Mouse (Mus musculus) midbrain, embryonic 10.5 days (tissue): ENCODE measurements around the gene Tmprss6. TPM values are rescaled to one million over a fixed set of nuclear protein-coding genes. Genes with fewer than 3 reads are reported as not detected.
A peak's percentile ranks its signal among the peaks of the same experiment; 100 is the strongest.

Source experiments
- DNase-seq: peaks from one replicate; pipeline ENCODE4 v3.0.0-alpha.2; 2017; ENCODE audit warnings: low spot score
- H3K27ac ChIP-seq: fragments of 300-500 bp; sonication (generic); replicated peaks from 2 replicates; pipeline ENCODE4 v1.5.1; 2016; ENCODE audit warnings: mild to moderate bottlenecking
- H3K27me3 ChIP-seq: fragments of 300-500 bp; sonication (generic); 2 replicates; pipeline ENCODE4 v1.6.1; 2016; ENCODE audit warnings: low read depth, mild to moderate bottlenecking; ENCODE audit not compliant: poor library complexity, severe bottlenecking
- H3K36me3 ChIP-seq: fragments of 300-500 bp; sonication (generic); 2 replicates; pipeline ENCODE4 v1.6.1; 2016; ENCODE audit warnings: mild to moderate bottlenecking, moderate library complexity
- H3K4me1 ChIP-seq: fragments of 300-500 bp; sonication (generic); 2 replicates; pipeline ENCODE4 v1.6.1; 2016
- H3K4me3 ChIP-seq: fragments of 300-500 bp; sonication (generic); 2 replicates; pipeline ENCODE4 v1.5.1; 2016; ENCODE audit warnings: mild to moderate bottlenecking, moderate library complexity
- H3K9me3 ChIP-seq: fragments of 300-500 bp; sonication (generic); replicated peaks from 2 replicates; pipeline ENCODE4 v1.6.1; 2016; ENCODE audit warnings: mild to moderate bottlenecking
- WGBS: fragments of 180-500 bp; shearing (Covaris S2); methylation state at CpG from one replicate; pipeline ENCODE4 v1.1.7; 2016; 5-methylcytosine and 5-hydroxymethylcytosine counted together
- polyA plus RNA-seq: library from polyadenylated mRNA; unstranded; fragments of >200 nt; fragmentation: Nextera tagmentation; extraction: Ambion mirVana; gene quantifications from 2 replicates; pipeline ENCODE4 v1.2.1, GENCODE M21; 2016

The Tmprss6 gene
- polyA plus RNA-seq, 1 experiment from 2014 or later = 0.52 TPM

- Histone ChIP-seq H3K9me3 (no peaks in the 10 kb centered on the region), H3K4me1 (peaks cover 30% of the 10 kb centered on the region), H3K27me3 (peaks cover 28% of the 10 kb centered on the region), H3K27ac (no peak overlapping the region), H3K4me3 (no peak overlapping the region), H3K36me3 (no peaks in the 10 kb centered on the region)
- DNase-seq = no peak
- WGBS = 30% methylated on average over 11 of the region's 11 CpGs
Measured at GRCm38 (mm10) chr15:78424507-78424906, 43.9 kb downstream of the Tmprss6 start.

DNA sequence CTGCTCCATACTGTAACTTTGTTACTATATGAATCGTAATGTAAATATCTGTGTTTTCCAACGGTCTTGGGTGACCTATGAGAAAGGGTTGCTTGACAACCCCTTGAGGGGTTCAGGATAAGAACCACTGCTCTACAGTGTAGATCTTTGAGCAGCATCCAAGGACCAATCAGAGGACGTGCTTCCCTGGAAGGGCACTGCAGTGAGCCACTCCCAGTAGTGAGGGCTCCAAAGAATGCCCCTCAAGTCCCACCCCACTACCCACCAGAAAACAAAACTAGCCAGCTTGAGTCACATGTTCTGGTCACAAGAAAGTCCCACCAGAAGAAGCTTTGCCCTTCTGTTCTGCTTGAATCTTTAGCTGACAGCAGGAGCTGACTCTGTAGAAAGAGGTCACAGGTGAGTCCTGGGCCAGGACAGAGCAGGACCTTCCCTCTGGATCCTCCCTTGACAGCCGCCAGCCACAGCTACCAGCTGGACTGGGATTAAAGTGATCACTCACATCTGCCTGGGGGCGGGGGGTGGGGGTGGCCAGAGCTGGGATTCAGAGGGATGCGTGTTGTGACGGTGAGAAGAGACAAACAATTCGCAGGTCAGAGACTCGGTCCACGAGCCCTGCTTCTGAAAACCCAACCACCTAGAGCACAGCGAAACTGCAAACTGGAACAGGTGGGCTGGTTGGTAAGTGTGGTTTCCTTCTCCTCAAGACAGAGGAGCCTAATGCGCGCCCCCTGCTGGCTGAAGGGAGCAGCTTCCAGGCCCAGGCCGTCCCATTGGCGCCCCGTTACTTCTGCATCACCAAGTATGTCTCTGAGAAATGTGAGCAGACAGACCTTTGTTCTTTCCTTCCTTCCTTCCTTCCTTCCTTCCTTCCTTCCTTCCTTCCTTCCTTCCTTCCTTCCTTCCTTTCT is 46.1 kb downstream of the Tmprss6 start:
- Histone ChIP-seq H3K4me1 (peaks cover 17% of the 10 kb centered on the region), H3K27ac (no peak overlapping the region; the same call in 1 of the 2 replicates), H3K4me3 (no peak overlapping the region), H3K36me3 (no peaks in the 10 kb centered on the region), H3K9me3 (no peaks in the 10 kb centered on the region), H3K27me3 (peaks cover 28% of the 10 kb centered on the region)
- 17% methylated on average over 16 of the region's 16 CpGs for WGBS
- DNase-seq = peak; percentile 83

- WGBS = 89% methylated on average over 13 of the region's 13 CpGs
- peaks cover 28% of the 10 kb centered on the region for H3K27me3 ChIP-seq
- no peaks in the 10 kb centered on the region for H3K9me3 ChIP-seq
- no peak for DNase-seq
- no peaks in the 10 kb centered on the region for H3K36me3 ChIP-seq
- peaks cover 27% of the 10 kb centered on the region for H3K4me1 ChIP-seq
- H3K27ac ChIP-seq = no peak overlapping the region
- H3K4me3 ChIP-seq = no peak overlapping the region
Measured at GRCm38 (mm10) chr15:78420395-78420794, 48.0 kb downstream of the Tmprss6 start.

- DNase-seq = no peak
- 7% methylated on average over 4 of the region's 4 CpGs for WGBS
- no peak overlapping the region for H3K4me3 ChIP-seq
- peaks cover 24% of the 10 kb centered on the region for H3K4me1 ChIP-seq
- H3K9me3 ChIP-seq = no peaks in the 10 kb centered on the region
- peaks cover 5% of the 10 kb centered on the region; the same call in 1 of the 2 replicates for H3K36me3 ChIP-seq
- peaks cover 14% of the 10 kb centered on the region for H3K27me3 ChIP-seq
- peak overlapping the region; percentile 35 for H3K27ac ChIP-seq
Measured at GRCm38 (mm10) chr15:78416937-78417336, 51.5 kb downstream of the Tmprss6 start.

DNA sequence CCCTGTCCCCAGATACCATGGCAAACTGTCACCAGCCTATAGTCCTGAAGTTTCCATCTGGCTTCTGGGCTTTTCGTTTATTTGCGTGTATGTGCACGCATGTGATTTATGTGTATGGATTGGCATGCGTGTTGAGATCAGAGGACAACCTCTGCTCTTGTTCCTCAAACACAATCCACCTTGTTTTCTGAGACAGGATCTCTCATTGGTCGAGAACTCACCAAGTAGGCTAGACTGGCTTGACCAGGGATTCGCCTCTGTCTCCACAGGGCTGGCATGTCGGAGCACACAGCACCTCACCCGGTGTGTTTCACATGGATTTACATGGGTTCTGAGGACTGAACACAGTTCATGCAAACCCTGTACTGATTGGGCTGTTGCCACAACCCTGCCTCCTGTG is 54.3 kb downstream of the Tmprss6 start:
- H3K27me3 ChIP-seq = peaks cover 37% of the 10 kb centered on the region
- WGBS = 89% methylated on average over 8 of the region's 8 CpGs
- peaks cover 8% of the 10 kb centered on the region; the same call in 1 of the 2 replicates for H3K36me3 ChIP-seq
- no peak overlapping the region for H3K27ac ChIP-seq
- H3K4me1 ChIP-seq = peaks cover 41% of the 10 kb centered on the region
- no peaks in the 10 kb centered on the region for H3K9me3 ChIP-seq
- no peak for DNase-seq
- no peak overlapping the region for H3K4me3 ChIP-seq

DNA sequence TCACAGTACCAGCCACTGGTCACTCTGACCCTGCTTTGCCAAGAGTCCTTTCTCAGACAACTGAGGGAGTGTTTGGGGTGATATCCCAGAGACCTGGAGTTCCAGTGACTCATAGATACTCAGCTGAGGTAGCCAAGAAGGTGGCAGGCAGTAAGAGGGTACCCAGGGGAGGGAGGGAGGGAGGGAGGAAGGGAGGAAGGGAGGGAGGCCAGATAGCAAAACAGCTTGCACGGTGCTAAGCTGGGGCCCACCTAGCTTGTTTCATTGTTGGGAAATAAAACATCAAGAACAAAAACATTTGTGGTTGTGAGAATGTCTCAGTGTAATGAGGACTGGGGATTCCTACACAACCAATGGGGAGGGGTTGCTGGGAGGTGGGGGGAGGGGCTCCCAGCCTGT is 54.7 kb downstream of the Tmprss6 start:
- Histone ChIP-seq H3K27ac (peak overlapping the region; percentile 50), H3K9me3 (no peaks in the 10 kb centered on the region), H3K27me3 (peaks cover 42% of the 10 kb centered on the region), H3K4me1 (peaks cover 44% of the 10 kb centered on the region), H3K36me3 (peaks cover 8% of the 10 kb centered on the region; the same call in 1 of the 2 replicates), H3K4me3 (no peak overlapping the region)
- no peak for DNase-seq
- 63% methylated on average over 1 of the region's 1 CpGs for WGBS

- WGBS = 92% methylated on average over 14 of the region's 14 CpGs
- no peak overlapping the region for H3K4me3 ChIP-seq
- H3K27me3 ChIP-seq = peaks cover 47% of the 10 kb centered on the region
- H3K4me1 ChIP-seq = peaks cover 49% of the 10 kb centered on the region
- H3K9me3 ChIP-seq = no peaks in the 10 kb centered on the region
- peaks cover 8% of the 10 kb centered on the region; the same call in 1 of the 2 replicates for H3K36me3 ChIP-seq
- peak overlapping the region; percentile 53 for H3K27ac ChIP-seq
- DNase-seq = no peak
Measured at GRCm38 (mm10) chr15:78413083-78413718, 55.2 kb downstream of the Tmprss6 start.

DNA sequence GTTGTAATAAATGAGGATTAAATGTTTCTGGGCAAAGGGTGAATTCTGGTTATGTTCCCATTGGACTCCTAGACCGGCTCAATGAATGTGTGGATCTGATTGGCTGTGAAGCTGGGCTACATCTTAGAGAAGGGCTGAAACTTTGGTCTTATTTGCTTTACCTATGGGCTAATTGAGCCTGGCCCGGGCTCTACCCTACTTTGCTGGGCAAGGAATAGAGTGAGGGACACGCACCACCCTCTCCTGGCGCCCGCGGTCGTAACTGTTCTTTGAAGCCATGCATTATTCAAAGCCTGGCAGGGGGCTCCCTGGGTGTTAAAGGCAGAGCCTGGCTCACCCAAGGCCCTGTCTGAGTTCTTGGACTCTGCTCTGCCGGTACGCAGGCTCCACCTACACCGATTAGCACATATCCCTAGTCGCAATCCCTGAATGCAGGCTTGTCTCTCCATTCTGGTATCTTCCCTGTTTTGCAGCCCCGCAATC is 58.8 kb downstream of the Tmprss6 start:
- 9% methylated on average over 12 of the region's 12 CpGs for WGBS

GRCm38 (mm10) chr15:78406293-78406934 is 62.0 kb downstream of the Tmprss6 start, which contains the start of gene Mpst:
Mpst (plus strand) TSS chr15:78406416.
- under 1% methylated on average over 40 of the region's 40 CpGs for WGBS
- peaks cover 52% of the 10 kb centered on the region for H3K27me3 ChIP-seq
- H3K4me1 ChIP-seq = peaks cover 78% of the 10 kb centered on the region

More for the DNA sequence above, 58.8 kb downstream of the Tmprss6 start:
- Histone ChIP-seq H3K4me1 (peaks cover 67% of the 10 kb centered on the region), H3K4me3 (peak overlapping the region; percentile 48), H3K27me3 (peaks cover 63% of the 10 kb centered on the region), H3K36me3 (peaks cover 8% of the 10 kb centered on the region; the same call in 1 of the 2 replicates), H3K9me3 (no peaks in the 10 kb centered on the region), H3K27ac (peak overlapping the region; percentile 63; the same call in 1 of the 2 replicates)
- no peak for DNase-seq

GRCm38 (mm10) chr15:78405517-78406211 is 62.8 kb downstream of the Tmprss6 start, which contains the start of gene Tst:
Tst (minus strand) TSS chr15:78405907.
- peak within 1 kb of the TSS; percentile 78 for H3K4me3 ChIP-seq
- DNase-seq = peak; percentile 76
- H3K27ac ChIP-seq = peak within 1 kb of the TSS; percentile 95
- peaks cover 76% of the 10 kb centered on the region for H3K4me1 ChIP-seq
- H3K27me3 ChIP-seq = peaks cover 45% of the 10 kb centered on the region
- WGBS = 3% methylated on average over 34 of the region's 34 CpGs
- H3K36me3 ChIP-seq = no peaks in the 10 kb centered on the region
- H3K9me3 ChIP-seq = no peaks in the 10 kb centered on the region

More at GRCm38 (mm10) chr15:78406293-78406934, 62.0 kb downstream of the Tmprss6 start, which contains the start of gene Mpst:
- peak; percentile 88 for DNase-seq
- H3K4me3 ChIP-seq = peak within 1 kb of the TSS; percentile 78
- no peaks in the 10 kb centered on the region for H3K9me3 ChIP-seq
- no peaks in the 10 kb centered on the region for H3K36me3 ChIP-seq
- H3K27ac ChIP-seq = peak within 1 kb of the TSS; percentile 95

- Histone ChIP-seq H3K27me3 (peaks cover 39% of the 10 kb centered on the region), H3K27ac (peak overlapping the region; percentile 95), H3K36me3 (no peaks in the 10 kb centered on the region), H3K4me3 (peak overlapping the region; percentile 78), H3K4me1 (peaks cover 71% of the 10 kb centered on the region), H3K9me3 (no peaks in the 10 kb centered on the region)
- WGBS = 57% methylated on average over 11 of the region's 11 CpGs
- DNase-seq = no peak
Measured at GRCm38 (mm10) chr15:78405098-78405497, 63.3 kb downstream of the Tmprss6 start.
